Mouse (Mus musculus): ENCODE data around the gene Unc13b.

- no peak for TF ChIP-seq CTCF (IDR thresholded peaks at IDR 0.05; ENCODE audit: borderline replicate concordance, insufficient read depth, low read length)
- TF ChIP-seq POLR2A (IDR thresholded peaks at IDR 0.05; ENCODE audit: low read depth, low read length), result no peak
These were observed 159.2 kb downstream of the Unc13b start for GRCm38 (mm10) chr4:43217997-43218396.
